In genomic region chr11:101576116-101576515, GRCm38 (mm10) we compare ENCODE assay signal across 18 mouse cellular contexts. TPM values are rescaled to one million over a fixed set of nuclear protein-coding genes. Genes with fewer than 3 reads are reported as not detected.
DNase-seq lines count a peak whose midpoint lies in the region; ATAC-seq and TF ChIP-seq lines count a peak whose summit lies in the region.
"Had no signal": no experiment of that assay in that cellular context is flagged by ENCODE, and none has a peak within 500 bp of the region (broad histone marks: within the 10 kb centered on the region; RNA-seq: fewer than 3 reads in every experiment).

No protein-coding gene starts in this region.

- H3K4me1 ChIP-seq in kidney, adult 2 months (ENCODE audit: control insufficient read depth, insufficient read depth, low read length): peaks cover 8% of the 10 kb centered on the region; the same call in 1 of the 2 replicates
- no peaks in the 10 kb centered on the region for H3K4me1 ChIP-seq in forebrain, embryonic 14.5 days (ENCODE audit: control insufficient read depth, insufficient read depth, low read length)
- H3K4me1 ChIP-seq: limb, embryonic 10.5 days had no signal

- no peak overlapping the region for H3K4me2 ChIP-seq in forebrain, embryonic 14.5 days (ENCODE audit: low read length)

- H3K27me3 ChIP-seq in kidney, adult 2 months (replicated peaks; ENCODE audit: control insufficient read depth, insufficient read depth, low read length): no peaks in the 10 kb centered on the region
- no peaks in the 10 kb centered on the region for H3K27me3 ChIP-seq in forebrain, embryonic 14.5 days (replicated peaks; ENCODE audit: control insufficient read depth, insufficient read depth, low read length)

- no peak overlapping the region for H3K9ac ChIP-seq in forebrain, embryonic 14.5 days (ENCODE audit: low read length)

- H3K9me3 ChIP-seq in forebrain, embryonic 14.5 days (replicated peaks; ENCODE audit: control insufficient read depth, low read length): no peaks in the 10 kb centered on the region
- H3K9me3 ChIP-seq: limb, embryonic 10.5 days had no signal

- peak; percentile 2 for DNase-seq in adrenal gland, postnatal 10 days
- no peak for DNase-seq in adrenal gland, postnatal 25 days
- no peak for DNase-seq in kidney, adult 2 months
- no peak for DNase-seq in kidney, adult 18-20 months
- DNase-seq in 3T3-L1 (ENCODE audit: low read depth, low spot score): peak; percentile 13
- no peak for DNase-seq in brain, embryonic 14.5 days (ENCODE audit: low read depth)
- DNase-seq in right cerebral cortex, postnatal 10 days (ENCODE audit: low spot score in 2 of 2): no peak
- DNase-seq in forebrain, embryonic 14.5 days (ENCODE audit: low spot score): no peak
- DNase-seq: adrenal gland, adult 2 months; heart, postnatal 4 days; kidney, adult 8-10 months; lung, adult 2 months had no signal

- WGBS in kidney, adult 2 months: 64% methylated on average over 6 of the region's 6 CpGs
- WGBS in forebrain, embryonic 14.5 days: 78% methylated on average over 6 of the region's 6 CpGs

- H3K27ac ChIP-seq in kidney, adult 2 months (ENCODE audit: insufficient read depth, low read depth, low read length): no peak overlapping the region
- H3K27ac ChIP-seq in forebrain, embryonic 14.5 days (ENCODE audit: low read depth, low read length): no peak overlapping the region
- H3K27ac ChIP-seq: limb, embryonic 10.5 days had no signal

- no peak overlapping the region for H3K4me3 ChIP-seq in kidney, adult 2 months (ENCODE audit: insufficient read depth, low read depth, low read length)
- H3K4me3 ChIP-seq in forebrain, embryonic 14.5 days (ENCODE audit: low read depth, low read length): no peak overlapping the region
- H3K4me3 ChIP-seq: erythroblast, embryonic 14.5 days; limb, embryonic 10.5 days had no signal

- peaks cover 17% of the 10 kb centered on the region for H3K36me3 ChIP-seq in kidney, adult 2 months (ENCODE audit: control insufficient read depth, insufficient read depth, low read length)
- peaks cover 97% of the 10 kb centered on the region for H3K36me3 ChIP-seq in forebrain, embryonic 14.5 days (ENCODE audit: control insufficient read depth, insufficient read depth, low read length)

- ATAC-seq in forebrain, embryonic 14.5 days: no peak

- no peak for TF ChIP-seq POLR2A in kidney, adult 2 months (IDR thresholded peaks at IDR 0.05; ENCODE audit: low read depth, low read length)
- TF ChIP-seq POLR2A in brain, embryonic 14.5 days (IDR thresholded peaks at IDR 0.05; ENCODE audit: borderline replicate concordance, extremely low read depth, insufficient read depth, insufficient read length, poor library complexity, severe bottlenecking): no peak

- TF ChIP-seq CTCF in kidney, adult 2 months (conservative IDR thresholded peaks at IDR 0.05; ENCODE audit: insufficient read depth, insufficient read length, low read depth, low read length): 0 out of 2 replicates have a peak, but pooled peaks have one; percentile 21
- TF ChIP-seq CTCF in brain, embryonic 14.5 days (IDR thresholded peaks at IDR 0.05; ENCODE audit: borderline replicate concordance, extremely low read depth, insufficient read depth, insufficient read length): peak; percentile 35; the same call in 1 of the 2 replicates

RNA-seq across cellular contexts. Expression of gene Tmem106a, which starts 5.9 kb away (rescaled TPM):
- total RNA-seq in adrenal gland, postnatal 10 days (2021): 10 to 100 TPM; 11.2 to 12.0 TPM
- total RNA-seq in adrenal gland, postnatal 25 days (2021): 11.4 and 14.1 TPM in 2 replicates
- 392 and 429 TPM in 2 replicates for polyA plus RNA-seq in kidney, adult 2 months (2012; rRNA removed)
- 3.6 and 5.3 TPM in 2 replicates for polyA plus RNA-seq in brain, embryonic 14.5 days (2012; rRNA removed)
- polyA plus RNA-seq in forebrain, embryonic 14.5 days (2014; fragmentation: Nextera tagmentation; extraction: Ambion mirVana): 2.3 and 3.4 TPM in 2 replicates

RNA-seq across cellular contexts. Expression of gene Gm11634, which starts 22.9 kb away (rescaled TPM):
- not detected for total RNA-seq in adrenal gland, postnatal 10 days (2021)
- total RNA-seq in adrenal gland, postnatal 25 days (2021): not detected in 2 replicates
- polyA plus RNA-seq in kidney, adult 2 months (2012; rRNA removed): not detected in 2 replicates
- polyA plus RNA-seq in brain, embryonic 14.5 days (2012; rRNA removed): not detected in 2 replicates
- not detected in 2 replicates for polyA plus RNA-seq in forebrain, embryonic 14.5 days (2014; fragmentation: Nextera tagmentation; extraction: Ambion mirVana)
- total RNA-seq: adrenal gland, adult 2 months; granulocyte monocyte progenitor cell, adult 5-6 weeks; heart, postnatal 4 days; layer of hippocampus, adult 8-10 months had no signal
- polyA plus RNA-seq: adrenal gland, adult 2 months; erythroblast, embryonic 14.5 days; limb, embryonic 10.5 days; lung, adult 2 months; neural tube, embryonic 11.5 days; spleen, adult 2 months had no signal

RNA-seq across cellular contexts. Expression of gene Nbr1, which starts 24.2 kb away (rescaled TPM):
- total RNA-seq in adrenal gland, postnatal 10 days (2021): 100 to 1,000 TPM; 134 to 137 TPM
- 156 and 164 TPM in 2 replicates for total RNA-seq in adrenal gland, postnatal 25 days (2021)
- polyA plus RNA-seq in kidney, adult 2 months (2012; rRNA removed): 107 and 134 TPM in 2 replicates
- 118 and 119 TPM in 2 replicates for polyA plus RNA-seq in brain, embryonic 14.5 days (2012; rRNA removed)
- polyA plus RNA-seq in forebrain, embryonic 14.5 days (2014; fragmentation: Nextera tagmentation; extraction: Ambion mirVana): 98.3 and 109 TPM in 2 replicates

RNA-seq across cellular contexts. Expression of gene Brca1, which starts 24.4 kb away (rescaled TPM):
- total RNA-seq in adrenal gland, postnatal 10 days (2021): 1 to 10 TPM; 8.1 to 8.3 TPM
- 3.5 and 3.9 TPM in 2 replicates for total RNA-seq in adrenal gland, postnatal 25 days (2021)
- 0.12 and 0.16 TPM in 2 replicates for polyA plus RNA-seq in kidney, adult 2 months (2012; rRNA removed)
- polyA plus RNA-seq in brain, embryonic 14.5 days (2012; rRNA removed): 4.1 and 5.5 TPM in 2 replicates
- polyA plus RNA-seq in forebrain, embryonic 14.5 days (2014; fragmentation: Nextera tagmentation; extraction: Ambion mirVana): 7.9 and 8.1 TPM in 2 replicates

RNA-seq across cellular contexts. Expression of gene Rdm1, which starts 50.9 kb away (rescaled TPM):
- total RNA-seq in adrenal gland, postnatal 10 days (2021): 10 to 100 TPM; 22.5 to 26.4 TPM
- 29.9 and 37.3 TPM in 2 replicates for total RNA-seq in adrenal gland, postnatal 25 days (2021)
- polyA plus RNA-seq in kidney, adult 2 months (2012; rRNA removed): 41.0 and 45.7 TPM in 2 replicates
- 13.7 and 25.0 TPM in 2 replicates for polyA plus RNA-seq in brain, embryonic 14.5 days (2012; rRNA removed)
- 32.7 and 38.5 TPM in 2 replicates for polyA plus RNA-seq in forebrain, embryonic 14.5 days (2014; fragmentation: Nextera tagmentation; extraction: Ambion mirVana)

Comparison
In these comparisons a context has a peak if more than half of its experiments do, and no peak if none do; other contexts are left out.
1. DNase-seq: peak in adrenal gland, postnatal 10 days (single experiment) and 3T3-L1 (single experiment); none in adrenal gland, postnatal 25 days (single experiment), kidney, adult 2 months (single experiment), kidney, adult 18-20 months (single experiment), brain, embryonic 14.5 days (single experiment), right cerebral cortex, postnatal 10 days (0 of 2) and forebrain, embryonic 14.5 days (single experiment).
2. RNA of gene Tmem106a, which starts 5.9 kb away (polyA plus RNA-seq): 392 to 429 TPM in kidney, adult 2 months; 3.6 to 5.3 TPM in brain, embryonic 14.5 days and 2.3 to 3.4 TPM in forebrain, embryonic 14.5 days; every median in the first group is over 10 times any median in the second.